Mouse (Mus musculus): ENCODE data around the gene Phkb. TPM values are rescaled to one million over a fixed set of nuclear protein-coding genes. Genes with fewer than 3 reads are reported as not detected.
A peak's percentile ranks its signal among the peaks of the same experiment; 100 is the strongest.

Gene Phkb
- total RNA-seq, 1 experiment from 2014 or later = 33.7 TPM

GRCm38 (mm10) chr8:85924991-85925390, 84.2 kb downstream of the Phkb start:
- no peak for ATAC-seq (replicated peaks in 1 of 2; ENCODE audit: insufficient read depth in 1 of 2, low FRiP score in 2 of 2, low TSS enrichment in 1 of 2, low read depth in 1 of 2, poor library complexity in 2 of 2, severe bottlenecking in 2 of 2)

- ATAC-seq (replicated peaks in 1 of 2; ENCODE audit: insufficient read depth in 1 of 2, low FRiP score in 2 of 2, low TSS enrichment in 1 of 2, low read depth in 1 of 2, poor library complexity in 2 of 2, severe bottlenecking in 2 of 2) = no peak
Measured at GRCm38 (mm10) chr8:85925574-85925973, 84.8 kb downstream of the Phkb start.

DNA sequence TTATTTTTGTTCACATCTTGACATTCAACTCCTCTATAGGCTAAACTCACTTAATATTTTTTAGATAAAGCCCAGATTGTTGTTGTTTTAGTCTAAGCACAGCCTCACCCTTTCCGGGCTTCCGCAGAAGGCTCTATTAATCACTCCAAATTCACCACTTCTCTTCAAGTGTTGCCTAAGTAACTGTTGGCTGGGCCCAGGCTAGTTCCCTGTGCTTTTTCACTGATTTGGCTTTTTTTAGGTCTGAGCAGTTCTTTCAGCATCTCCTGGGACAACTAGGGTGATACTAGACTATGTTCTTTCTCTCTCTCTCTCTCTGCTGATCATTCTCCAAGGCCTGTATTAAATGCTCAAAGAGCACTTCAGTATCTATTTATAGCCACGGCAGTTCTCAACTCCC, 85.3 kb downstream of the Phkb start:
- ATAC-seq (replicated peaks in 1 of 2; ENCODE audit: insufficient read depth in 1 of 2, low FRiP score in 2 of 2, low TSS enrichment in 1 of 2, low read depth in 1 of 2, poor library complexity in 2 of 2, severe bottlenecking in 2 of 2) = no peak

GRCm38 (mm10) chr8:85936148-85936547, 95.4 kb downstream of the Phkb start:
- no peak for ATAC-seq (replicated peaks in 1 of 2; ENCODE audit: insufficient read depth in 1 of 2, low FRiP score in 2 of 2, low TSS enrichment in 1 of 2, low read depth in 1 of 2, poor library complexity in 2 of 2, severe bottlenecking in 2 of 2)

DNA sequence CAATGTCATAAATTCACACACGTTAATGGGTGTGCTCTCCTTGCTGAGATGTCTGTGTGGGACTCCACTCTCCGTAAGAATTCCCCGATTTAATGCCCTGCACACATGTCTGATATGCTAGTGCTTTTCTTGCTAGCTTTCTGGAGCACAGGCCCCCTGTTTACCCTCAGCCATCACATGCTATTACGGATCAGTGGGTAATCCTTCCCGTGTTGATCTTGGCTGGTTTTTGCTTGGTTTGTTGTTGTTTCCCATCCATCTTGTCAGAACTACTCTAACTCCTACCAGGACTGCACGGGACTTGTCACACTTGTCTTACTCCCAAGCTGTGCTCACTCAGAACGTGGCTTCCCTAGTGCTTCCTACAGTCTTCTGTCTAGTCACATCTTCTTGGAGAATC, 96.6 kb downstream of the Phkb start:
- ATAC-seq (replicated peaks in 1 of 2; ENCODE audit: insufficient read depth in 1 of 2, low FRiP score in 2 of 2, low TSS enrichment in 1 of 2, low read depth in 1 of 2, poor library complexity in 2 of 2, severe bottlenecking in 2 of 2) = no peak

- no peak for ATAC-seq (replicated peaks in 1 of 2; ENCODE audit: insufficient read depth in 1 of 2, low FRiP score in 2 of 2, low TSS enrichment in 1 of 2, low read depth in 1 of 2, poor library complexity in 2 of 2, severe bottlenecking in 2 of 2)
Measured at GRCm38 (mm10) chr8:85944820-85945219, 104.1 kb downstream of the Phkb start.

- no peak for ATAC-seq (replicated peaks in 1 of 2; ENCODE audit: insufficient read depth in 1 of 2, low FRiP score in 2 of 2, low TSS enrichment in 1 of 2, low read depth in 1 of 2, poor library complexity in 2 of 2, severe bottlenecking in 2 of 2)
Measured at GRCm38 (mm10) chr8:85958391-85958790, 117.6 kb downstream of the Phkb start.

- ATAC-seq (replicated peaks in 1 of 2; ENCODE audit: insufficient read depth in 1 of 2, low FRiP score in 2 of 2, low TSS enrichment in 1 of 2, low read depth in 1 of 2, poor library complexity in 2 of 2, severe bottlenecking in 2 of 2) = no peak
Measured at GRCm38 (mm10) chr8:85959880-85960279, 119.1 kb downstream of the Phkb start.

- no peak for ATAC-seq (replicated peaks in 1 of 2; ENCODE audit: insufficient read depth in 1 of 2, low FRiP score in 2 of 2, low TSS enrichment in 1 of 2, low read depth in 1 of 2, poor library complexity in 2 of 2, severe bottlenecking in 2 of 2)
Measured at GRCm38 (mm10) chr8:85977588-85978077, 136.9 kb downstream of the Phkb start.

- ATAC-seq (replicated peaks in 1 of 2; ENCODE audit: insufficient read depth in 1 of 2, low FRiP score in 2 of 2, low TSS enrichment in 1 of 2, low read depth in 1 of 2, poor library complexity in 2 of 2, severe bottlenecking in 2 of 2) = no peak
Measured at GRCm38 (mm10) chr8:85992911-85993310, 152.2 kb downstream of the Phkb start.

GRCm38 (mm10) chr8:85993661-85994060, 152.9 kb downstream of the Phkb start:
- ATAC-seq (replicated peaks in 1 of 2; ENCODE audit: insufficient read depth in 1 of 2, low FRiP score in 2 of 2, low TSS enrichment in 1 of 2, low read depth in 1 of 2, poor library complexity in 2 of 2, severe bottlenecking in 2 of 2) = no peak

- no peak for ATAC-seq (replicated peaks in 1 of 2; ENCODE audit: insufficient read depth in 1 of 2, low FRiP score in 2 of 2, low TSS enrichment in 1 of 2, low read depth in 1 of 2, poor library complexity in 2 of 2, severe bottlenecking in 2 of 2)
Measured at GRCm38 (mm10) chr8:85995971-85996370, 155.2 kb downstream of the Phkb start.

DNA sequence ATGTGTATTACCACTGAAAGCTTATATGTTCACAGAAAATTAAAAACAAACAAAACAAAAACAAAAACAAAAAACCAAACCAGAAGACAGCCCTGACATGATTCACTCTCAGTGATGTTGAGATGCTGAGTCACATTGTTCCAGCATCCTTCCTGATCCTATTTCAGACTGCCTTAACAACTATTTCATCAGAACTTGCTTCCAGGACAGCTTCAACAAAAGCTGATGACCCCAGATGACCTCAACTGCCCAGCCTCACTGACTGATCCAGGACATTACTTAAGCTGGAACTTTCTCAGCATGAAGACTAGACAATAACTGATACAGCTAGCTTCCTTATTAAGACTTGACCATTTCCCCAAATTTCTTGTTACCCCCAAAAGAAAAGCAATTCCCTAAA, 165.7 kb downstream of the Phkb start:
- ATAC-seq (replicated peaks in 1 of 2; ENCODE audit: insufficient read depth in 1 of 2, low FRiP score in 2 of 2, low TSS enrichment in 1 of 2, low read depth in 1 of 2, poor library complexity in 2 of 2, severe bottlenecking in 2 of 2) = no peak

GRCm38 (mm10) chr8:86016806-86017205, 176.0 kb downstream of the Phkb start:
- ATAC-seq (replicated peaks in 1 of 2; ENCODE audit: insufficient read depth in 1 of 2, low FRiP score in 2 of 2, low TSS enrichment in 1 of 2, low read depth in 1 of 2, poor library complexity in 2 of 2, severe bottlenecking in 2 of 2) = no peak

DNA sequence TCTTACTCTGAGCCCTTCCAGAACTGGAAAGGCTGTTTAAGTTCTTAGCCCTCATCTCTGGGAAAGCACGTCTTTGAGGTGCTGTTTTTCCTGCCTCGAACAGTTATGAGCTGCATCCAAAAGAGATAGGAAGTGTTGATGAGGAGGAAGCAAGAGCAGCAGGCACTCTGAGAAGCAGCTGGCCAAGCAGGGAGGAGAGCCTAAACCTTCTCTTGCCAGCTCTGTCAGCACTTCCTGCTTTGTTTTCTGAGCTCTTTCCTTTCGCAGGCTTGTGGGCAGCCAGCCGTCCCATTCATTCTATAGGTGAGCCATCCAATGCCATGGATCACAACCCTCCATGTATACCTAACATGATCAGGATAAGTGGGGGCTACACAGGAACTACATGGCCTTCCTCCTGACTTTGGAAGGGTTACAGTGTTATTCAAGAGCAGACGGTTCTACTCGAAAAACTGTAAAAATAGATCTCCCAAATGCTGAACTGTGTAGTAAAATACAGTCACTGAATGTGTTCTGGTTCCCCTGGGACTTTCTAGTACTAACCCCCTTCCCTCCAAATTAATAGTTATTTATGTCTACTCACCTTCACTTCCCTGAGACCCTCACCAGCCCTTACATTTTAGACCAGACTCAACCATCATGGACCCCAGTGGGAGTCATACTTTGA, 188.0 kb downstream of the Phkb start:
- peak; percentile 46 to 57; a peak in 3 of 4 replicates for ATAC-seq (replicated peaks in 1 of 2; ENCODE audit: insufficient read depth in 1 of 2, low FRiP score in 2 of 2, low TSS enrichment in 1 of 2, low read depth in 1 of 2, poor library complexity in 2 of 2, severe bottlenecking in 2 of 2)

DNA sequence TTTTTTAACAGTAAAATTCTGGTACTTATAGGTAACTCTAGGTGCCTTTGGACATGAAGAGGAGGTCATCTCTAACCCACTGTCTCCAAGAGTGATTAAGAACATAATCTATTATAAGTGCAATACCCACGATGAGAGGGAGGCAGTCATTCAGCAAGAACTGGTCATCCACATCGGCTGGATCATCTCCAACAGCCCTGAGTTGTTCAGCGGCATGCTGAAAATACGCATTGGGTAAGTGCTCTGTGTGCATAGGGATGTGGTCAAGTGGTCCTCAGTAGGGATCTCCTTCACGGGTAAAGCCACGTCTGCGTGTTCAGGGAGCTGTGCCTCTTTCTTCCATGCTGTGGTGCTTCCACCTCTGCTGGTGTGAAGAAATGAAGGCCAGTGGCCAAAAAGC, 188.7 kb downstream of the Phkb start:
- no peak for ATAC-seq (replicated peaks in 1 of 2; ENCODE audit: insufficient read depth in 1 of 2, low FRiP score in 2 of 2, low TSS enrichment in 1 of 2, low read depth in 1 of 2, poor library complexity in 2 of 2, severe bottlenecking in 2 of 2)

GRCm38 (mm10) chr8:86034662-86035365, 194.1 kb downstream of the Phkb start:
- ATAC-seq (replicated peaks in 1 of 2; ENCODE audit: insufficient read depth in 1 of 2, low FRiP score in 2 of 2, low TSS enrichment in 1 of 2, low read depth in 1 of 2, poor library complexity in 2 of 2, severe bottlenecking in 2 of 2) = no peak

DNA sequence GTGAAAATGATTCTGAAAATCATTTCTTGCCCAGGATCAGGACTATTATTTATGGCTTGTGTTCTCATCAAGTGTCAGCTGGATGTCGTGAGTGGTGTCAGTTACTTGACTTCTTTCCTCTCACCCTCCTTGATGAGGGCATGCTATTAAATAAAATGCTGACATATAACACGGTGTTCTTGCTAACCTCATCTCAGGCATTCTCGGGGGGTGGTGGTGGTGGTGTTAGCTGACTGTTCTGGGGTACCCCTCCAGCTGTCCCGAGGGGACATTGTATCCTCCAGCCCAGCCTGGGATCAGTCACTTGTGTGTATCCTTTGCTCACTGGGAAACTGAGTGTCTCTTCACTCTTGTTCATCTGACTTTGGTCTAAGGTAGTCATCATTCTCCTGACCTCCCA, 194.6 kb downstream of the Phkb start:
- ATAC-seq (replicated peaks in 1 of 2; ENCODE audit: insufficient read depth in 1 of 2, low FRiP score in 2 of 2, low TSS enrichment in 1 of 2, low read depth in 1 of 2, poor library complexity in 2 of 2, severe bottlenecking in 2 of 2) = no peak

DNA sequence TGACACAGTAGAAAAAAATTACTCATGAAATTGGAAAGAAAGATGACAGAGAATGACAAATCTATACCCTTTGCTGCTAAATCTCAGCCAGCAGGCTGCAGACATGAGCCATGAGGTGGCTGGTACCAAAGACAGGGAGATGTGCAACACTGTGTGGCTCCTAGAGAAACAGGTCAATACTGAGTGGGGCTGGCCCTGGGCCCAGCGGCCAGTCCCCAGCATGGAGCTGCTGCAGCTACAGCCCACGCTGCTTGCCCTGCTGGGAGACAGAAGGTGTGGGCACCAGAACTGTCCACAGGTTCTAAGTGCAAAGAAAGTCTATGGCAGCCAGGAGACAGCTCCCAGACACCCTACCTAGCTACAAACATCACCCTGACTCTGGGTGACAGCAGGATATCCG, 197.7 kb downstream of the Phkb start:
- no peak for ATAC-seq (replicated peaks in 1 of 2; ENCODE audit: insufficient read depth in 1 of 2, low FRiP score in 2 of 2, low TSS enrichment in 1 of 2, low read depth in 1 of 2, poor library complexity in 2 of 2, severe bottlenecking in 2 of 2)

Measured in hematopoietic stem cell, adult 5-6 weeks (primary cell).